Mouse (Mus musculus) forebrain, embryonic 10.5 days (tissue): ENCODE measurements around the gene Gns. TPM values are rescaled to one million over a fixed set of nuclear protein-coding genes. Genes with fewer than 3 reads are reported as not detected.
A peak's percentile ranks its signal among the peaks of the same experiment; 100 is the strongest.

Source experiments
- DNase-seq: peaks from one replicate; pipeline ENCODE4 v3.0.0-alpha.2; 2017; ENCODE audit warnings: low spot score; ENCODE audit errors: extremely low spot score
- H3K27ac ChIP-seq: fragments of 300-500 bp; sonication (generic); 2 replicates; pipeline ENCODE4 v1.5.1; 2016; ENCODE audit warnings: mild to moderate bottlenecking
- H3K27me3 ChIP-seq: fragments of 300-500 bp; sonication (generic); 2 replicates; pipeline ENCODE4 v1.6.1; 2016; ENCODE audit warnings: mild to moderate bottlenecking; ENCODE audit not compliant: poor library complexity, severe bottlenecking
- H3K36me3 ChIP-seq: fragments of 300-500 bp; sonication (generic); replicated peaks from 2 replicates; pipeline ENCODE4 v1.6.1; 2016; ENCODE audit warnings: mild to moderate bottlenecking, moderate library complexity
- H3K4me1 ChIP-seq: fragments of 300-500 bp; sonication (generic); 2 replicates; pipeline ENCODE4 v1.6.1; 2016
- H3K4me3 ChIP-seq: fragments of 300-500 bp; sonication (generic); 2 replicates; pipeline ENCODE4 v1.5.1; 2016; ENCODE audit warnings: mild to moderate bottlenecking, moderate library complexity
- H3K9me3 ChIP-seq: fragments of 300-500 bp; sonication (generic); 2 replicates; pipeline ENCODE4 v1.6.1; 2016; ENCODE audit warnings: mild to moderate bottlenecking, moderate library complexity
- WGBS: fragments of 180-500 bp; shearing (Covaris S2); methylation state at CpG from one replicate; pipeline ENCODE4 v1.1.7; 2016; 5-methylcytosine and 5-hydroxymethylcytosine counted together
- polyA plus RNA-seq: library from polyadenylated mRNA; unstranded; fragments of >200 nt; fragmentation: Nextera tagmentation; extraction: Ambion mirVana; gene quantifications from 2 replicates; pipeline ENCODE4 v1.2.1, GENCODE M21; 2016

Gns gene
- polyA plus RNA-seq, 1 experiment from 2014 or later, result 34.9 TPM

DNA sequence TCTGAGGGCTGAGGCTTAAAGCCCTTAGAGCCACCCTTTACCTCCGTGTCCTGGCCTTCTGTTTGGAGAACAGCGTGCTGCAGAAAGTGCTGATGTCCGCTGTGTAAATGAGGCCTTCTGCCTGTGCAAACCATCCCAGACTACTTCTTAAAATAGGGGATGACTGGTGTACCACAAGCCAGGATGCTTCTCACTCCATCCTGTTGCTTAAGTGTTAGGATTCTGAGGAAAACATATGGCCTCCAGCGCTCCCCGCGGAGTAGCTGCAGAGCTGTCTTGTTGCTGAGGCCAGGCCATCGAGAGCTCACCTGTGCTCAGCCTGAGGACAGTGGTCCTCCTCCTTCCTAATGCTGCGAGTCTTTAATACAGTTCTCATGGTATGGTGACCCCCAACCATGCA lies 27.0 kb downstream of the Gns start:
- WGBS, result 95% methylated on average over 8 of the region's 8 CpGs
- no peak overlapping the region for H3K27ac ChIP-seq
- H3K9me3 ChIP-seq, result no peaks in the 10 kb centered on the region
- H3K27me3 ChIP-seq, result no peaks in the 10 kb centered on the region
- no peaks in the 10 kb centered on the region for H3K4me1 ChIP-seq
- DNase-seq, result no peak
- peaks cover 99% of the 10 kb centered on the region for H3K36me3 ChIP-seq
- H3K4me3 ChIP-seq, result no peak overlapping the region

- no peaks in the 10 kb centered on the region for H3K27me3 ChIP-seq
- no peak for DNase-seq
- H3K36me3 ChIP-seq, result peaks cover 87% of the 10 kb centered on the region
- no peaks in the 10 kb centered on the region for H3K9me3 ChIP-seq
- no peak overlapping the region for H3K4me3 ChIP-seq
- no peaks in the 10 kb centered on the region for H3K4me1 ChIP-seq
- WGBS, result 91% methylated on average over 6 of the region's 6 CpGs
- H3K27ac ChIP-seq, result no peak overlapping the region
Measured at GRCm38 (mm10) chr10:121394270-121394669, 29.4 kb downstream of the Gns start.

DNA sequence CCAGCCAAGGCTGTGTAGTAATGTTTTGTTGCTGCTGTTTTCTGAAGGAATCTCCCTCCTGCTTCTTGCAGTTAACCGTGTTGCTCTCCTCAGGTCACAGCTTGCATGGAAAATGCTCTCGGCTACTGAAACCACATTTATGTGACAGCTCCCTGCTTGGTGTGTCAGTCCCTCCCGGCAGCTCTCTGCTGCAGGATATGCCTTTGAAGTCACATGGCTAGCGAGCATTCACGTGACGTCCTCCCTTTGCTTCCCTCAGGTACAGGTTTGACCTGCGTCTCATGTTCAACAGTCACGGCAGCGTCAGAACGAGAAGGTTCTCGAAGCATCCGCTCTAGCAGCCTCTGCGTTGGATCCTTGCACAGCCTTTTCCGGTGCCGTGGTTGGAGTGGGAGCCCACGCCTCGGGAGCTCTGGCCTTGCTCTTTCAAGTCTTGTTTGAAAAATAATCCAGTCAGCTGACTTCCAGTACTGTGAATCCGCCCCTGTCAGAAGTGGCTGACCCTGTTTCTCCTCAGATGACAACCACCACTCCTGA lies 30.0 kb downstream of the Gns start:
- peaks cover 81% of the 10 kb centered on the region for H3K36me3 ChIP-seq
- WGBS, result 91% methylated on average over 18 of the region's 18 CpGs
- DNase-seq, result no peak
- H3K27me3 ChIP-seq, result no peaks in the 10 kb centered on the region
- no peak overlapping the region for H3K4me3 ChIP-seq
- H3K4me1 ChIP-seq, result no peaks in the 10 kb centered on the region
- H3K27ac ChIP-seq, result no peak overlapping the region
- no peaks in the 10 kb centered on the region for H3K9me3 ChIP-seq

- H3K9me3 ChIP-seq, result no peaks in the 10 kb centered on the region
- H3K36me3 ChIP-seq, result peaks cover 73% of the 10 kb centered on the region
- H3K27ac ChIP-seq, result no peak overlapping the region
- 85% methylated on average over 20 of the region's 20 CpGs for WGBS
- DNase-seq, result no peak
- H3K4me1 ChIP-seq, result no peaks in the 10 kb centered on the region
- no peaks in the 10 kb centered on the region for H3K27me3 ChIP-seq
- H3K4me3 ChIP-seq, result no peak overlapping the region
Measured at GRCm38 (mm10) chr10:121395542-121396176, 30.8 kb downstream of the Gns start.

DNA sequence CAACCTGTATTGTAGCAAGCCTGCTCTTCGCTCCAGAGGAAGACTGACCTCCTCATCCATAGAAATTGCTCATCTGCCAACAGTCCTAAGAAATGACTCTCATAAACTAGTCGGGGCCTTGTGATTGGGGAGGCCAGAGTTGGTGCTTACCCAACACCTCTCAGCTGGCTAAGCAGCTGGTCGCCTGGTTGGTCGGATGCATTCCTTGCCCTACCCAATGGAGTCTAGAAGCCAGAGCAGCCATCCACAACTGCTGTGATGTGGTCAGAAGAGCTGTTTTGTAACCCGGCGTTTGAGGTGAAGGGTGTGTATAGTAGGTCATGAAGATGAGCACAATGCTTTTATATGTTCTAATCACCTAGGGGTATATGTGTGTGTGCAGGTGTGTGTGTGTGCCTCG lies 33.7 kb downstream of the Gns start:
- Histone ChIP-seq H3K27ac (no peak overlapping the region), H3K4me3 (no peak overlapping the region), H3K36me3 (peaks cover 43% of the 10 kb centered on the region), H3K27me3 (no peaks in the 10 kb centered on the region), H3K4me1 (no peaks in the 10 kb centered on the region), H3K9me3 (no peaks in the 10 kb centered on the region)
- DNase-seq, result no peak
- WGBS, result 92% methylated on average over 7 of the region's 7 CpGs

GRCm38 (mm10) chr10:121401005-121401404 lies 36.1 kb downstream of the Gns start:
- 84% methylated on average over 7 of the region's 7 CpGs for WGBS
- Histone ChIP-seq H3K27me3 (no peaks in the 10 kb centered on the region), H3K4me1 (no peaks in the 10 kb centered on the region), H3K4me3 (no peak overlapping the region), H3K27ac (no peak overlapping the region), H3K36me3 (peaks cover 19% of the 10 kb centered on the region), H3K9me3 (no peaks in the 10 kb centered on the region)
- DNase-seq, result no peak

GRCm38 (mm10) chr10:121403104-121403503 lies 38.2 kb downstream of the Gns start:
- Histone ChIP-seq H3K27me3 (no peaks in the 10 kb centered on the region), H3K27ac (no peak overlapping the region), H3K9me3 (no peaks in the 10 kb centered on the region), H3K4me1 (no peaks in the 10 kb centered on the region), H3K4me3 (no peak overlapping the region), H3K36me3 (no peaks in the 10 kb centered on the region)
- WGBS, result 80% methylated on average over 9 of the region's 9 CpGs
- DNase-seq, result no peak

DNA sequence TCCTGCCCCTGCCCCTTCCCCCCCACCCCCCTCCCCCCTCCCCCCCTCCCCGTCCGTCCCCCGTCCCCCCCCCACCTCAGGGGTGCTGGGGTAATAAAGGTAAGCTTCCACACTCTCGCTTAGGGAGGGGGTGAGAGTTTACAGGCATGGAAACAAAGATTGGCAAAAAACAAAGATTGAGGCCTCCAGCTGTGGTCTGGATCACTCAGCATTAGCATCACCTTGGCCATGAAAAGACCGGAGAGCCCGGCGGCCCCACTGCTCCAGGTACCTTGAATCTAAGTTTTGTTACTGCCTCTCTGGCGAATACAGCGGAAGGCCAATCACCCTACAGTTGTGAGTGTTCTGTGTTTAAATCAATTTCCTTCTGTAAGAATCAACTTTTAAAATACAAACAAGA lies 39.1 kb downstream of the Gns start:
- WGBS, result 69% methylated on average over 6 of the region's 9 CpGs
- Histone ChIP-seq H3K4me3 (no peak overlapping the region), H3K27ac (no peak overlapping the region), H3K9me3 (no peaks in the 10 kb centered on the region), H3K36me3 (no peaks in the 10 kb centered on the region), H3K27me3 (no peaks in the 10 kb centered on the region), H3K4me1 (no peaks in the 10 kb centered on the region)
- no peak for DNase-seq

- 75% methylated on average over 7 of the region's 7 CpGs for WGBS
- H3K4me3 ChIP-seq, result no peak overlapping the region
- H3K4me1 ChIP-seq, result peaks cover 17% of the 10 kb centered on the region
- H3K9me3 ChIP-seq, result no peaks in the 10 kb centered on the region
- no peak overlapping the region for H3K27ac ChIP-seq
- H3K27me3 ChIP-seq, result no peaks in the 10 kb centered on the region
- no peak for DNase-seq
- peaks cover 31% of the 10 kb centered on the region for H3K36me3 ChIP-seq
Measured at GRCm38 (mm10) chr10:121409717-121410116, 44.8 kb downstream of the Gns start.

- Histone ChIP-seq H3K36me3 (peaks cover 46% of the 10 kb centered on the region), H3K9me3 (no peaks in the 10 kb centered on the region), H3K27ac (no peak overlapping the region), H3K4me3 (no peak overlapping the region), H3K4me1 (peaks cover 17% of the 10 kb centered on the region), H3K27me3 (no peaks in the 10 kb centered on the region)
- 89% methylated on average over 11 of the region's 11 CpGs for WGBS
- no peak for DNase-seq
Measured at GRCm38 (mm10) chr10:121411721-121412455, 47.0 kb downstream of the Gns start.

DNA sequence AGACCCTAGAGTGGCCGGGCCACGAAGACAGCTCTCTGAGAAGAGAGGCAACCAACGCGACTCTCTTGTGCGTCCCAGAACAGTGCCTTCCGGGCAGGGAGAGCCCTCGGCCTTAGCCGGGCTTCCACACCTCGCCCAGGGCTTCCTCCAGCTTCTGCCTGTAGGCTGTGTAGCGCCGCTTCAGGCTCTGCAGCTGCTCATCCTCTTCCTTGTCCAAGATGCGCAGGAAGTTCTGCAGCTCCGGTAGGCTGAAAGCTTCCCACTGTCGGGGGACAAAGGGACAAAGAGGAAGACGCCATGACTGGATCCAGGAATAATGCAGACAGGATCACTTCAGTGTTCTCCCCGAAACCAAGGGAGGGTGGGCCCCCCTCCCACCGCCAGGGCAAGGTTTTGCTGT lies 47.9 kb downstream of the Gns start:
- H3K4me3 ChIP-seq, result no peak overlapping the region
- no peak for DNase-seq
- no peaks in the 10 kb centered on the region for H3K27me3 ChIP-seq
- H3K36me3 ChIP-seq, result peaks cover 46% of the 10 kb centered on the region
- no peaks in the 10 kb centered on the region for H3K9me3 ChIP-seq
- peaks cover 17% of the 10 kb centered on the region for H3K4me1 ChIP-seq
- 91% methylated on average over 17 of the region's 17 CpGs for WGBS
- H3K27ac ChIP-seq, result no peak overlapping the region

- DNase-seq, result no peak
- Histone ChIP-seq H3K27me3 (no peaks in the 10 kb centered on the region), H3K9me3 (no peaks in the 10 kb centered on the region), H3K4me3 (no peak overlapping the region), H3K36me3 (peaks cover 46% of the 10 kb centered on the region), H3K4me1 (peaks cover 22% of the 10 kb centered on the region), H3K27ac (peak overlapping the region; percentile 35; the same call in 1 of the 2 replicates)
- 88% methylated on average over 13 of the region's 13 CpGs for WGBS
Measured at GRCm38 (mm10) chr10:121414127-121414526, 49.2 kb downstream of the Gns start.

DNA sequence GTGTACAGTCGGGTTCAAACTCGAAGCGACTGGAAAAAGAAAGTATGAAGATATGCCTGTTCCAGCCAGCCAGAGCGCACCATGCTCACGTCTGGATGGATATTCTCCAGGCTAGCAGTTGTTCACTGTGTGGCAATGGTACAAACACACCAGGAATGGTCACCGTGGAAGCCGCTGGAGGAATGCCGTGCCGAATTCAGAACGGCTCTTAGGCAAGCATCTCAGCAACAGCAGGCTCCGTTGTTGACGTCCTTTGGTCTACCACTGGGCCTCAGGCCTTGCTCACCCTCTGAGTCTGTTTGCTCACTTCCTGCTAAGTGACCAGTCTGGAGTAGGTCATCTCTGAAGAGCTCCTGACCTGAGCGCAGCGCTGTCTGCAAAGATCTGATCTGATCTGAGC lies 53.9 kb downstream of the Gns start:
- Histone ChIP-seq H3K4me1 (peaks cover 44% of the 10 kb centered on the region), H3K9me3 (no peaks in the 10 kb centered on the region), H3K27me3 (no peaks in the 10 kb centered on the region), H3K36me3 (peaks cover 24% of the 10 kb centered on the region), H3K27ac (no peak overlapping the region), H3K4me3 (no peak overlapping the region)
- 91% methylated on average over 14 of the region's 14 CpGs for WGBS
- no peak for DNase-seq
